Mouse (Mus musculus) ES-Bruce4 (cell line): Measurements from ENCODE around the gene Kcnq2. TPM values are rescaled to one million over a fixed set of nuclear protein-coding genes. Genes with fewer than 3 reads are reported as not detected.

Experiments
- H3K27ac ChIP-seq: 2 replicates; pipeline ENCODE4 v1.5.1; 2012; ENCODE audit warnings: low read length, inconsistent platforms; ENCODE audit not compliant: insufficient read depth
- H3K27me3 ChIP-seq: 2 replicates; pipeline ENCODE4 v1.6.1; 2012; ENCODE audit warnings: mild to moderate bottlenecking, low read length, inconsistent platforms; ENCODE audit not compliant: control insufficient read depth, poor library complexity, insufficient read depth, severe bottlenecking
- H3K36me3 ChIP-seq: 2 replicates; pipeline ENCODE4 v1.6.1; 2012; ENCODE audit warnings: inconsistent platforms, mild to moderate bottlenecking, low read length, moderate library complexity; ENCODE audit not compliant: control insufficient read depth, poor library complexity, insufficient read depth, severe bottlenecking
- H3K4me1 ChIP-seq: one replicate; pipeline ENCODE4 v1.8.1; 2011; ENCODE audit warnings: low read length; ENCODE audit not compliant: control insufficient read depth, insufficient read depth
- H3K4me3 ChIP-seq: 2 replicates; pipeline ENCODE4 v1.5.1; 2011; ENCODE audit warnings: low read depth, mild to moderate bottlenecking, low read length
- H3K9ac ChIP-seq: 2 replicates; pipeline ENCODE4 v1.6.1; 2012; ENCODE audit warnings: low read depth, mild to moderate bottlenecking, inconsistent platforms; ENCODE audit not compliant: poor library complexity, severe bottlenecking
- H3K9me3 ChIP-seq: replicated peaks from 2 replicates; pipeline ENCODE4 v1.6.1; 2012; ENCODE audit warnings: mild to moderate bottlenecking, low read length, inconsistent platforms; ENCODE audit not compliant: control insufficient read depth, poor library complexity, insufficient read depth, severe bottlenecking
- CTCF ChIP-seq: IDR thresholded peaks from one replicate; pipeline ENCODE4 v1.8.1; 2011; ENCODE audit warnings: low read depth, low read length
- EP300 ChIP-seq: IDR thresholded peaks from 2 replicates; pipeline ENCODE4 v1.6.1; 2011; ENCODE audit warnings: low read depth, low read length; ENCODE audit not compliant: insufficient read depth
- POLR2A ChIP-seq: IDR thresholded peaks from one replicate; pipeline ENCODE4 v1.8.1; 2011; ENCODE audit warnings: low read length; ENCODE audit not compliant: insufficient read depth
- polyA plus RNA-seq: library from polyadenylated mRNA; stranded (reverse); fragments of >200 nt; gene quantifications from 2 replicates; pipeline ENCODE4 v1.2.4, GENCODE M21; 2011; ENCODE audit warnings: low read depth; ENCODE audit not compliant: missing spikeins, insufficient read depth, insufficient read length

Kcnq2 gene
- polyA plus RNA-seq, 1 experiment = 1.0 TPM

GRCm38 (mm10) chr2:181071706-181072402 is 63.2 kb downstream of the Kcnq2 start:
- TF ChIP-seq CTCF = peak; percentile 85
- no peak for TF ChIP-seq EP300
- H3K4me1 ChIP-seq = peaks cover 2% of the 10 kb centered on the region
- H3K9me3 ChIP-seq = 0 out of 2 replicates have a peak, but pooled peaks cover 2% of the 10 kb centered on the region
- H3K27ac ChIP-seq = no peak overlapping the region
- no peaks in the 10 kb centered on the region for H3K36me3 ChIP-seq
- H3K9ac ChIP-seq = no peak overlapping the region
- H3K27me3 ChIP-seq = no peaks in the 10 kb centered on the region
- H3K4me3 ChIP-seq = no peak overlapping the region

GRCm38 (mm10) chr2:181070136-181070535 is 65.0 kb downstream of the Kcnq2 start:
- no peaks in the 10 kb centered on the region for H3K27me3 ChIP-seq
- TF ChIP-seq POLR2A (no peak), CTCF (no peak), EP300 (no peak)
- peaks cover 2% of the 10 kb centered on the region for H3K4me1 ChIP-seq
- H3K9ac ChIP-seq = no peak overlapping the region
- H3K27ac ChIP-seq = no peak overlapping the region
- no peaks in the 10 kb centered on the region for H3K36me3 ChIP-seq
- no peaks in the 10 kb centered on the region for H3K9me3 ChIP-seq
- H3K4me3 ChIP-seq = no peak overlapping the region

- no peak overlapping the region for H3K9ac ChIP-seq
- no peak overlapping the region for H3K27ac ChIP-seq
- H3K36me3 ChIP-seq = no peaks in the 10 kb centered on the region
- no peaks in the 10 kb centered on the region for H3K27me3 ChIP-seq
- H3K4me3 ChIP-seq = no peak overlapping the region
- TF ChIP-seq EP300 (no peak), POLR2A (no peak), CTCF (no peak)
- peaks cover 2% of the 10 kb centered on the region for H3K4me1 ChIP-seq
- no peaks in the 10 kb centered on the region for H3K9me3 ChIP-seq
These were observed 66.6 kb downstream of the Kcnq2 start for GRCm38 (mm10) chr2:181068499-181068898.

GRCm38 (mm10) chr2:181065827-181066226 is 69.3 kb downstream of the Kcnq2 start:
- Histone ChIP-seq H3K9ac (no peak overlapping the region), H3K9me3 (no peaks in the 10 kb centered on the region), H3K4me1 (no peaks in the 10 kb centered on the region), H3K4me3 (no peak overlapping the region), H3K27ac (no peak overlapping the region), H3K27me3 (no peaks in the 10 kb centered on the region), H3K36me3 (no peaks in the 10 kb centered on the region)
- TF ChIP-seq POLR2A (no peak), EP300 (no peak)

GRCm38 (mm10) chr2:181060127-181060526 is 75.0 kb downstream of the Kcnq2 start:
- Histone ChIP-seq H3K27me3 (no peaks in the 10 kb centered on the region), H3K36me3 (no peaks in the 10 kb centered on the region), H3K4me3 (no peak overlapping the region), H3K9me3 (no peaks in the 10 kb centered on the region), H3K4me1 (no peaks in the 10 kb centered on the region), H3K9ac (no peak overlapping the region), H3K27ac (no peak overlapping the region)
- TF ChIP-seq POLR2A = no peak
- no peak for TF ChIP-seq EP300
- TF ChIP-seq CTCF = peak; percentile 92

GRCm38 (mm10) chr2:181058193-181058592 is 76.9 kb downstream of the Kcnq2 start:
- H3K4me1 ChIP-seq = no peaks in the 10 kb centered on the region
- H3K9me3 ChIP-seq = no peaks in the 10 kb centered on the region
- no peak overlapping the region for H3K4me3 ChIP-seq
- no peak overlapping the region for H3K27ac ChIP-seq
- TF ChIP-seq POLR2A (no peak), EP300 (no peak), CTCF (no peak)
- no peaks in the 10 kb centered on the region for H3K27me3 ChIP-seq
- no peaks in the 10 kb centered on the region for H3K36me3 ChIP-seq
- H3K9ac ChIP-seq = no peak overlapping the region
